Mouse (Mus musculus): ENCODE measurements around the gene Fam129a. TPM values are rescaled to one million over a fixed set of nuclear protein-coding genes. Genes with fewer than 3 reads are reported as not detected.
A peak's percentile ranks its signal among the peaks of the same experiment; 100 is the strongest.

Fam129a gene
- total RNA-seq, 2 experiments from 2014 or later, result 4.6 to 6.3 TPM

- no peak for ATAC-seq (replicated peaks; ENCODE audit: poor library complexity, severe bottlenecking)
Observed at GRCm38 (mm10) chr1:151624442-151625226, 53.6 kb downstream of the Fam129a start.

GRCm38 (mm10) chr1:151625260-151625659 lies 54.3 kb downstream of the Fam129a start:
- ATAC-seq (replicated peaks; ENCODE audit: poor library complexity, severe bottlenecking), result peak; percentile 77

GRCm38 (mm10) chr1:151625690-151626089 lies 54.7 kb downstream of the Fam129a start:
- peak; percentile 72 for ATAC-seq (replicated peaks; ENCODE audit: poor library complexity, severe bottlenecking)

- no peak for ATAC-seq (replicated peaks; ENCODE audit: poor library complexity, severe bottlenecking)
Observed at GRCm38 (mm10) chr1:151626631-151627030, 55.6 kb downstream of the Fam129a start.

- ATAC-seq (replicated peaks; ENCODE audit: poor library complexity, severe bottlenecking), result no peak
Observed at GRCm38 (mm10) chr1:151627141-151627540, 56.2 kb downstream of the Fam129a start.

- no peak for ATAC-seq (replicated peaks; ENCODE audit: poor library complexity, severe bottlenecking)
Observed at GRCm38 (mm10) chr1:151629591-151630250, 58.7 kb downstream of the Fam129a start.

GRCm38 (mm10) chr1:151630251-151630628 lies 59.3 kb downstream of the Fam129a start:
- ATAC-seq (replicated peaks; ENCODE audit: poor library complexity, severe bottlenecking), result no peak

- ATAC-seq (replicated peaks; ENCODE audit: poor library complexity, severe bottlenecking), result no peak
Observed at GRCm38 (mm10) chr1:151631061-151631460, 60.1 kb downstream of the Fam129a start.

GRCm38 (mm10) chr1:151631703-151632294 lies 60.8 kb downstream of the Fam129a start:
- no peak for ATAC-seq (replicated peaks; ENCODE audit: poor library complexity, severe bottlenecking)

GRCm38 (mm10) chr1:151632567-151633356 lies 61.8 kb downstream of the Fam129a start:
- ATAC-seq (replicated peaks; ENCODE audit: poor library complexity, severe bottlenecking), result no peak

- ATAC-seq (replicated peaks; ENCODE audit: poor library complexity, severe bottlenecking), result no peak
Observed at GRCm38 (mm10) chr1:151636637-151637036, 65.7 kb downstream of the Fam129a start.

- ATAC-seq (replicated peaks; ENCODE audit: poor library complexity, severe bottlenecking), result peak; percentile 85
Observed at GRCm38 (mm10) chr1:151637351-151637922, 66.5 kb downstream of the Fam129a start.

GRCm38 (mm10) chr1:151638357-151638756 lies 67.4 kb downstream of the Fam129a start:
- no peak for ATAC-seq (replicated peaks; ENCODE audit: poor library complexity, severe bottlenecking)

- no peak for ATAC-seq (replicated peaks; ENCODE audit: poor library complexity, severe bottlenecking)
Observed at GRCm38 (mm10) chr1:151638770-151639169, 67.8 kb downstream of the Fam129a start.

GRCm38 (mm10) chr1:151646380-151646779 lies 75.4 kb downstream of the Fam129a start:
- ATAC-seq (replicated peaks; ENCODE audit: poor library complexity, severe bottlenecking), result no peak

- no peak for ATAC-seq (replicated peaks; ENCODE audit: poor library complexity, severe bottlenecking)
Observed at GRCm38 (mm10) chr1:151648099-151648498, 77.1 kb downstream of the Fam129a start.

- peak; percentile 45 for ATAC-seq (replicated peaks; ENCODE audit: poor library complexity, severe bottlenecking)
Observed at GRCm38 (mm10) chr1:151657042-151657605, 86.1 kb downstream of the Fam129a start.

- no peak for ATAC-seq (replicated peaks; ENCODE audit: poor library complexity, severe bottlenecking)
Observed at GRCm38 (mm10) chr1:151658291-151658830, 87.4 kb downstream of the Fam129a start.

- ATAC-seq (replicated peaks; ENCODE audit: poor library complexity, severe bottlenecking), result no peak
Observed at GRCm38 (mm10) chr1:151659636-151660035, 88.7 kb downstream of the Fam129a start.

- ATAC-seq (replicated peaks; ENCODE audit: poor library complexity, severe bottlenecking), result no peak
Observed at GRCm38 (mm10) chr1:151660251-151660650, 89.3 kb downstream of the Fam129a start.
